ENCODE assay signal across 1 mouse cellular context in the genomic region with DNA sequence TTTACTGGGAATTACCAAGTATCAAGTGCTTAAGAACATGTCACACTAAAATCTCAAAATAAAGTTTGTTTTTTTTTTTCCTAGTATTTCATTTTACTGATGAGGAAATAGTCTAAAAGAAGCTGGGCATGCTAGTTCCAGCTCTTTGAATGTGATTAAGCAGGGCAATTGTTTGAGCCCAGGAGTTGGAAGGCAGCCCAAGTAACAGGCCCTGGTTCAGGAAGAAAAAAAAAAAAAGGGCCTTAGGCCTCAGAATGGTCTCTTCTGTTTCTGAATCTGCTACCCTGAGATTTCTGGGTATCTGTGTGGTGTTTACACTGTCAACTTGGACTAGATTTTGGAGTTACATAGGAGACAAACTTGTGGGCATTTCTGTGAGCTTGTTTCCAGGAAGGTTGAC.
A peak's percentile ranks its signal among the peaks of the same experiment; 100 is the strongest.
TF ChIP-seq lines count a peak whose summit lies in the region.

No protein-coding gene starts in this region.

TF ChIP-seq in CH12.LX, 34 proteins besides CTCF, POLR2A, EP300 and RAD21:
- TF ChIP-seq POLR2AphosphoS2 (IDR thresholded peaks at IDR 0.05; ENCODE audit: low read depth, low read length): 0 out of 2 replicates have a peak, but pooled peaks have one; percentile 20
- no peak for TF ChIP-seq TBP (conservative IDR thresholded peaks at IDR 0.05; ENCODE audit: low read depth, low read length)
